Mouse (Mus musculus) kidney, postnatal 10 days (tissue): ENCODE results near the gene Vmn1r195.
"Not testable (repeated sequence)": the region's sequence is repeated elsewhere in the genome, so short reads cannot be mapped to it uniquely, and the experiment has no call there.

Source experiments
- DNase-seq: peaks from one replicate; pipeline ENCODE4 v3.0.0; 2021; ENCODE audit warnings: mixed read lengths

Gene Vmn1r195

DNA sequence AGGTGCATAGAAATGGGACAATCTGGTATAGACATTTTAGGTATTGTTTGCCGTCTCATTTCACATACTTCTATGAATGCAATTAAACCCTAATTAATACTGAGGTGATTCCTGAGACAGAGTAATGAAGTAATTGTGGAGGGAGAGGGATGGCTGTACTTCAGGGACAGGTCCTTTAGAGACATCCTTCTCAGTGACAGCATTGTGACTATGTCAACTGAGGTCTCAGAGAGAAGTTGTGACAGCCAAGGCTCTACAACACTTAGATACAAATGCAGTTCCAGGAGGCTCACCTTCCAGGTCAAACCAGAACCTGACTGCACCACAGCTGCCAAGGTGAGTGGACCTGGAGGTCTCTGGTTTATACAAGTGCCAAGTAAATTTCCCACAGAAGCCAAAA lies at the start of gene Vmn1r195:
TSS of gene Vmn1r195 (plus strand) at position 301 of the 400 bp plus-strand sequence.
- DNase-seq = not testable (repeated sequence)

- not testable (repeated sequence) for DNase-seq
Observed at GRCm38 (mm10) chr13:22223060-22223459, 47.3 kb upstream of the Vmn1r195 start, which contains the start of gene Vmn1r193. Gene Vmn1r193, minus strand, starts transcription at chr13:22223160.

GRCm38 (mm10) chr13:22243915-22244314 lies 26.4 kb upstream of the Vmn1r195 start, which contains the start of gene Vmn1r194:
Gene Vmn1r194, plus strand, starts transcription at chr13:22244215.
- no peak for DNase-seq

DNA sequence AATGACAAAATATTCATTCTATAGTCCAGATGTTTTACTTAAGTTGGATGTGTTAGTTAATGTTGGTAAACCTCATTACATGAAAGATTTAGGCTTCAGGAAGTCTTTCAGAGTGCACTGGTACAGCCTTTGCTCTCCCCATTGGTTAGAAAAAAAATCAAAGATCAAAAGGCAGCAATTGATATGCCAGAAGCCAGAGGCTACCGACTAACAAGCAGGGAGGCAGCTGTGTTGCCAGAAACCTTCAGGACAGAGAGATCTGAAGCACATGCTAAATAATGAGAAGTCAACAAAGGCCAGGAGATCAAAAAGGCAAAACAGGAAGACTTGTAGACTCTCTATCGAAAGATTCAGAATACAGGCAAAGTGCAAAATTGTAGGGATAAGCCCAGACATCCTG lies 1.4 kb downstream of the Vmn1r195 start:
- no peak for DNase-seq

DNA sequence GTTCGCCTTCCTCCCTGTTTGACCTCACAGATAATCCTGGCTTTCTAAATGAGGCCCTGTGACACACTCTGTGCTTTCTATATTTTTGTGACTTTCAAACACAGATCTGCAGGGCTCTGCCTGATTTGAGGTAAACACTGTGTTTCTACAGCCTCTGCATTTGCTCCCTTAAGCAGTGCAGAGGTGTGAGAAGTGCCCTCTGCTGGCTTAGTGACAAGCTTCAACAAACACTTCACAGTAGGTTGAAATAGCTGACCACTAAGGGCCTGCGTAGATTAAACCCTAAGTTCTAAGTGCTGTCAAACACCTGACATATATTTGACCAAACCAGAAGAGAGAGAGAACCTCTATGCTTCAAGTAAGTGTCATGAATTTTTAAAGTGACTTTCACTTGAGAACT lies 14.3 kb downstream of the Vmn1r195 start:
- DNase-seq = no peak

- DNase-seq = no peak
Observed at GRCm38 (mm10) chr13:22289620-22290019, 19.3 kb downstream of the Vmn1r195 start, which contains the start of gene Vmn1r196. Gene Vmn1r196, plus strand, starts transcription at chr13:22289920.

DNA sequence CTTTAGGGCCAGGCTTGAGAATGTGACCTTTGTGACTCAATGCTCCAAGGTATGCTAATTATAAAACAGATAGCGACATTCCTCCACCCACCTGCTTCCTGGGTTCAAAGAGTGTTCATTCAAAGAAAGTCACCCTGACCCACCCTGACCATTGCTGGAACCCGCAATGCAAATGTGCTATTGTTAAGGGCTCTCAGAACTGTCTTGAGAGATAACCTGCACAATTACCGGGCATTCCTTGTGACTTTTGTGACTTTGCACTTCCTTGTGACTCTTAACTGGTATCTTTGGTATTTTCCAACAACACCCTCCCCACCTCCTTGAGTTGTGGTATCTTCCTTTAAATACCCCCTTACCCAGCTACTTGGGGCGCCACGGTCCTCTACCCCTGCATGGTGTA lies 37.8 kb downstream of the Vmn1r195 start:
- DNase-seq = not testable (repeated sequence)

DNA sequence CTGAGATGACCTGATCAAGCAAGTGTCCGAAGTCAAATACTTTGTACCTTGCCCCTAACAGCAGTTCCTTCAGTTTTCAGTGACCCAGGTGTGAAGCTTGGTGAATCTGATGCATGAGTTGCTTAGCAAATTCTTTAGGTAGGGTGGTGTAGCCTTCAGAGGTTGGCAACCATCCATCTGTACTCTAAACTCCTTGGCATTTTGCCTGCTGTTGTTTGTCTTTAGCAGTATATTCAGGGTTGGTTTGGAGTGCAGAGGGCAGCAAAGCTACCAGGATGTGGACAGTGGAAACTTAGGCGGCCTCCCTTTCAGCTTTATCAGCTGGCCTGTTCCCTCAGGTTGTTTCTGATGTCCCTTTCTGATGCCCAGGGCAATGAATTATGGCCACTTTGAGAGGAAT lies 45.0 kb downstream of the Vmn1r195 start:
- peak; percentile 53 for DNase-seq

DNA sequence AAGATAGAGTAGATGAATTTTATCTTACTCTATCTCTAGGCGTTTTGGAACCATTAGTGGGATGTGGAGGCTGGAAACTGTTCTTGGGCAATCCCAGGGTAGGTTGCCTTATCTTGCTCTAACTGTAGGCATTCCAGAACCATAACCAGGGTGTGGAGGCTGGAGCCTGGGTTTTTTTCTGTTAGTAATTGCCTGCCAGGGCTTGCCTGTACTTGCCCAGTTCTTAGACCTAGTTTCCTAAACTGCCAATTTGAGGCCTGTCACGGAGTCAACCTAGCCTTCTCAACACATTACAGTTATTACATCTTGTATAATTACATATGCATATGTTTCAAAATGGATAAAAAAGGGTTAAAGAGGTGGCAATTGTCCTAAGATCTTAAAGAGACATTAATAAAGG lies 47.0 kb downstream of the Vmn1r195 start:
- no peak for DNase-seq

DNA sequence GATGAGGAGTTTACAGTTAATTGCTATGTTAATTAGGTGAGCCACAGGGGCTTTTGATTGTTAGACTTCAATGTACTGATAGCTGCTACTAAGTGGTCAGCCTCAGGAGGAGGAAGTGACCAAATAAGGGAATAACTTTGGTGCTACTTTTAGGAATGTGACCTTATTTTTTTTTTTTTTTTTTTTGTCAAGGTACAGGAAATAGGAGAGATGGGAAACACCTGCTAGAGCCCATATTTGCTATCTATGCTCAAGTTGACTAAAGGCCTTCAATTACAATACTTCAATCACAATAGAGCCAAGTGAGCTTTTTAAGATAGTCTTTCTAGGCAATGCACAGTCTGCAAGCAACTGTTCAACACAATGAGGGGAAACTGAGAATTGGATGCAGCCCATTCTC lies 49.8 kb downstream of the Vmn1r195 start:
- no peak for DNase-seq

DNA sequence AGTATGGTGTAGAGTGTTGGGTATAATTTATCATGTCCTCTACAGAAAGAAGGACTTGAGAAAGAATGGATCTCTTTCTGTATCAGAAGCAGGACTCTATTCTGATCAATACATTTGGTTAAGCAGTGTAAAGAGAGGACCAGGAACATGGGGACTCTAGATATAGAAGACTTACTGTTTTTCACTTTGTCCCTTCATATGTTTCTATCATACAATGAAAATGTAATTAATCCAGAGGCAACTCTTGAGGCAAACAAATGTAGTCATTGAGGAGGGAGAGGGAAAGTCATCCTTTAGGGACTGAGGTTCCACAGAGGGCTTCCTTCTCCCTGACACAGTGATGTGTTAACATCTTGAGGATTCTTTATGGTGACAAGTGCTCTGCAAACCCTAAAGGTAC lies 54.0 kb downstream of the Vmn1r195 start, which contains the start of gene Vmn1r197:
TSS of gene Vmn1r197 (plus strand) at position 301 of the 400 bp plus-strand sequence.
- DNase-seq = no peak
